Mouse (Mus musculus) heart, adult 11 months (tissue): ENCODE measurements at regions not wholly inside any gene's neighbourhood (a gene's known extent, or its start where the extent isn't known, plus 50 kb on each side); places are given as distances from the start of the nearest gene placed in this dataset.

Experiments used
- DNase-seq: peaks from one replicate; pipeline ENCODE4 v3.0.0; 2022

DNA sequence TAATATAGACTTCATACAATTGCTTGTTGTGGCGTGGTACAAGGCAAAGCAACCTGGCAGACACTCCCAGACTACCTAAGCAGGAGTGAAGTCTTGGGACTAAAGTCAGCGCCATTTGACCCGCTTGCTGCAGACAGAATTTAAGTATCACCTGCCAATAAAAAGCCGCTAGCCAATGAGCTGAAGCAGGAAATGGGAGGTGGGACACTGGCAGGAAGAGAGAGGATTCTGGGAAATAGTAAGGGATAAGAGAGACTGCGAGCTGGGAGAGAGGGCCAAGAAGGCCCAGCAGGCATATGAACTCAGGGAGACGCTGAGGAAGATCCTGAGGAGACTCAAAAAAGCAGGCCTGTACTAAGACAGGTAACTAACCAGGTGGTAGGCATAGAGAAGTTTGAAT, 102.0 kb upstream of the Slc22a12 start:
- DNase-seq, result no peak

DNA sequence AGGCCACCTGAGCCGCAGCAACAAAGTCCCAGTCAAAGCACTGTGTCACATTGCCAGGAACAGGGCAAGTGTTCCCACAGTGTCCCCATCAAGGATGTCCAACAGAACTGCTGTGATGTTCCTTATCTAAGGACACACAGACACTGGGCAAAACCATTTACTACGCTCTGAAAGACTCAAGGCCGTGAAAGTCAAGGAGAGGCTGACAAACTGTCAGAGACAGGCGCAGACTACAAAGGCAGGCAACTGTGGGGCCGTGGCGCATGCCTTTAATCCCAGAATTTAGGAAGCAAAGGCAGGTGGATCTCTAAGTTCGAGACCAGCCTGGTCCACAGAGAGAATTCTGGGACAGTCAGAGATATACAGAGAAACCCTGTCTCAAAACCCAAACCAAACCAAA, 96.8 kb upstream of the Slc22a12 start:
- no peak for DNase-seq

DNA sequence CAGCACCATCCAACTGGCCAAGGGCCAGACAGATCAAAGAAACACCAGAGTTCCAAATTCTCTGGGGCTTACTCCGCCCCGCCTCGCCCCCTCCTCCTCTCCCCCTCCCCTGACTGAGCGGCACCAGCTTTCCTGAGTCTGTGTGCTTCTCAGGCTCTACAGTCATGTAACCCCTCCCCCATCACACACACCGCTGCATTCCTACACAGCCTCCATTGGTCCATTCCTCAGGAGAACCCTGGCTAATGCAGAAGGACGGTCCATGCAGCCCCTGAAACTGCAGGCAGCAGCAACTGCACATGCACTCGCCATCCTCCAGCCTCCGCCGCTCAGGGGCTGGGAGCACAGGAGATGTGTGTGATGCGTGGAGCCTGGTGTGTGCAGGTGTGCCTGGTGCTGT, 90.6 kb upstream of the Slc22a12 start:
- no peak for DNase-seq

DNA sequence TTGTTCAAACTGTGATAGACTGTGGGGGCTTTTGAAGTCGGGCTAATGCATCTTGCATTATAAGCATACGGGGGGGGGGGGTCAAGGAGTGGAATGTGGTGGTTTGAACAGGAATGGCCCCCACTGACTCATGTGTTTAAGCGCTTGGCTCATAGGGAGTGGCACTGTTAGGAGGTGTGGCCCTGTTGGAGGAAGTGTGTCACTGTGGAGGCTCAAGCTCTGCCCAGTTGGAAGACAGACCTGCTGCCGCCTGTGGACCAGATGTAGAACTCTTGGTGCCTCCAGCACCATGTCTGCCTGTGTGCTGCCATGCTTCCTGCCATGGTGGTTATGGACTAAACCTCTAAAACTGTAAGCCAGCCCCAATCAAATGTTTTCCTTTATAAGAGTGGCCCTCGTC, 89.0 kb upstream of the Slc22a12 start:
- DNase-seq, result no peak

DNA sequence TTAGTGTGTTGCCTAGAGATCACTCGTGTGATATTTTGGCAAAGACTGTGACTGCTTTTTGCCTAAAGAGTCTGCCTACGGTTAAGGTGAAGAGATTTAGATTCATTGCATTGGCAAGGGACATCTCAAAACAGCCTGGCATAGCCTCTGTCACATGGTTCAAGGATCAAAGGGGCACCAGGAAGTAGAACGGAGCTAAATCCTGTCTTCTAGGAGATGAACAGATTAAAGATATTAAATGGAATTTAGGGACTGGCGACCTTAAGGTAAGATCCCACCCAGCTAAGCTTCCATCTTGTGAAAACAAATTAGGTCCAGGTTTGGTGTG, 87.7 kb upstream of the Slc22a12 start:
- DNase-seq, result no peak

DNA sequence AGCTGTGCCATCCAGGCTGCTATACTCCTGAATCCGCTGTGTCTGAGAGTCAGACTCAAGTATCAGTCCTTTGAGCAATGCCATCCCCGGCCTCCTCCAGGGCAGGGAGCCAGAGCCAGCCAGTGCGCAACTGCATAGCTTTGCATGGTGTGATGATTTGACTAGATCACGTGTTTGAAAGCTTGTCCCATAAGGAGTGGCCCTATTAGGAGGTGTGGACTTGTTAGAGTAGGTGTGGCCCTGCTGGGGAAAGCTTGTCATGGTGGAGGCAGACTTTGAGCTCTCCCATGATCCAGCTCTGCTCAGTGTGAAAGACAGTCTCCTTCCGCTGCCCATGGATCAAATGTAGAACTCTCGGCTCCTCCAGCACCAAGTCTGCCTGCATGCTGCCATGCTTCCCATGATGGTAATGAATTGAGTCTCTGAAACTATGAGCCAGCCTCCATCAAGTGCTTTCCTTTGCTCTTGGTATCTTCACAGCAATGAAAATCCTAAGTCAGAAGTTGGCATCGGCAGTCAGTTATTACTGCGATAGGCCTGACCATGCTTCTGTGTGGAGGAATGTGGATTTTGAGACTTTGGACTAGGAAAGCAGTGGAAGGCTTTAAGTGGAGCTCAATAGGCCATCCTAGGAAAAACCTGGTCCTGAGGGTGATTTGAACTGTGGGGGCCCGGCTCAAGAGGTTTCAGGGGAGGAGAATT, 87.2 kb upstream of the Slc22a12 start:
- no peak for DNase-seq

DNA sequence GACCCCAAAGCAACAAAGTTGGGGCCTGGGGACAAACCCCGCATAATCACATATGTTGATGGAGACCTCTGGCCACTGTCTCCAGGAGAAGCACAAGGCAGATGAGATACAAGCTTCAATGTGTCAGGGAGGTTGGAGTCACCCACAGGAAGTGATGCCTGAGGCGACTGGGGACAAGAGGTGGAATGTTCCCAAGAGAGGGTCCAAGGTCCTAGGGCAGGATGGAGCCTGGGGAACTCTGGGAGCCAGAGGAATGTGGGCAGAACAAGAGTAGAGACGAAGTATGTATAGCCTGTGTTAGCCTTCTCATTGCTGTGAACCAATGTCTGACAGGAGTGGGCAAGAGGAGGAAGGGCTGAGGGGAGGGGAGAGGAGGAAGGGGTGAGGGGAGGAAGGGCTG, 82.7 kb upstream of the Slc22a12 start:
- DNase-seq, result no peak

DNA sequence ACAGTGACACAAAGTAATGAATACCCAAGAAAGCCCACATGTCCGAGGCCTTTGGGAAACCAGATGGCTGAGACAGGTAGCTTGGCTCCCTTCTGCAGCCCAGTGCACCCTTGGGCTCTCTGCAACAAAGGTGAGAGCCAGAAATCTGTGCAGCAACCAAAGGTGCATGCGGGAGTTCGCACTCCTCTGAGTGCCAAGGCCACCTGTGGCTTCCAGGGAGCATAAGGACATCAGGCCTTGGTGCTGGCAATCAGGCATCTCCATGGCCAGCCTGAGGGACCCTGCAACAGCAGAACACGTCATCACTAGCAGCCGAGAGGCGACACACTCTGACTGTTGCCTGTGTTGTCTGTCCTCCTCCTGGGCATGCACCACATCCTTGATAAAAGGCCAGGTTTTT, 78.2 kb upstream of the Slc22a12 start:
- no peak for DNase-seq

DNA sequence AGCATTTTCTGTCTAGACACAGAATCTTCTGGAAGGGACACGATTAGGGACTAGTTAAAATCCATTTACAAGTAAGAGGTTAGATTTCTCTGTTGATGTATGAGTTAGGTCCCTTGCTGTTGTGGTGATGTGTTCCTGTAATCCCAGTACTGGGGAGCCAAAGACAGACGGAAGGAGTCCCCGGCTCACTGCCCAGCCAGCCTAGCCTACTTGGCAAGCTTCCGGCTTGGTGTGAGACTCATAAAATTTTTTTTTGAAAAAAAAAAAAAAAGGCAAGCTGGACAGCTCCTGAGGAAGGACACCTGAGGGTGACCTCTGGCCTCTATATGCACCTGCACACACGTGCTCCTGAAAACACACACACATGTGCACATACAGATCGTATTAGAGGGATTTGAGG, 76.7 kb upstream of the Slc22a12 start:
- no peak for DNase-seq

DNA sequence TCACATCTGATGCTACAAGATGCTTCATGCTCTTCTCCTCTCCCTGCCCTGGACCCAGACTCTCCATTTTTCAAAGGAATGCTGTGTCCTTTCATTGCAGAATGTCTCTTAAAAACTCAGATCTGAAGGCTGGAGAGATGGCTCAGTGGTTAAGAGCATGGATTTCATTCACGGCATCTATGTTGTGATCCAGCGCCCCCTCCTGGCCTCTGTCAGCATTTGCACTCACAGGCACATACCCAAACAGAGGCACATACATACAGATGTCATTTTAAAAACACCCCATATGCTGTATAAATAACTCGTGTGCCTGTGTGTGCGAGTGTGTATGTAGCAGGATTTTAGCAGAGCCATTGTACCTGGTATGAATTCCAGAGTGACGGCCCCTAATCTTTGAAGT, 73.8 kb upstream of the Slc22a12 start:
- peak; percentile 50 for DNase-seq

DNA sequence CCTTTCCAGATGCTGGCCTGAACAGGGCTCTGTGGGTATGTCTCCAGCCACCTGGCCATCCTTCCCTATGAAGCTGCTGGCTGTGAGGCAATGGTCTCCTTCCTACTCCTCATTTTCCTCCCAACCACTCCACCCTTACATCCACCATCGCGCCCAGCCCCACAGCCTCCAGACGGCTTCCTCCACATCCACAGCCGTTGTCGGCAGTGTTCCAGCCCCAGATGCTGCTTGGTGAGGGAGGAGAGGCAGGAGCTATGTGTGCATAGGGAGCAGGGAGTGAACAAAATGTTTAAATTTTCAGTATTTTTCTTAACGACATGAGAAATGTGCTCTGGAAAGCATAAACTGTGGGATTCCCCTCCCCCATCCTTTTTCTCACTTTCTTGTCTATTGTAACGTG, 69.6 kb upstream of the Slc22a12 start:
- peak; percentile 77 for DNase-seq

DNA sequence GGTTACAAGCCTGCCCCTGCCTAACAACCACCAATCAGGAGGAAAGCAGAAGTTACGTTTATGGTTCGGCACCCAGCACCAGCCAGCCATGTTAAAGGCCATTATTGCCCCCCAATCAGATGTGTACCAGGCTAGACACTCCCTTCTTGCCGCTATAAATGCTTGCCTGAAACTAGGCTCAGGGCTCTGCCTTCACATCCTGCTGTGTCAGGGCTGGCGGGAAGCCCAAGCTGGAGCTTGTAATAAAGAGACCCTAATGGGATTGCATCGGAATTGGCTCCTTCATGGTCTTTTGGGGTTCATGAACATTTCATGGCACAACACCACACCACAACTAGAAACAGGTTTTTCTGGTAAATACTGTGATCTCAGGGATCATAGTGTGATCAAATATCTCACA, 69.1 kb upstream of the Slc22a12 start:
- DNase-seq, result peak; percentile 57

DNA sequence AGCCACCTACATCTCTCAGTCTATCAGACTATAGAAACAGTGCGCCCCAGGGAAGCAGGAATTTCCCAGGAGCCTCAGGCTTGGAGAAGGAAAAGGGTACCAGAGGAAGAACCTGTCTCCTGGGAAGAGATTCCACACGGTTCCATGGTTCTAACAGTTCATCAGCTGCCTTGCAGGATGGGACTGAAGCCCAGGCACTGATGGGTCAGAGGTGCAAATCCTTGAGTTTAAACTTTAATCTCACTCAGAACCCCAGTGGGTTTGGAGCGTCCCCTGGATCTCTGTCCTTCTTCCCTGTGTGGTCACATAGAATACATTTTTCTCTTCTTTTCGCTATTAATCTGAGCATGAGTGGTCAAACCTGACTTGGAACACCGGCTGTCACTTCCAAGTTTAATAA, 67.9 kb upstream of the Slc22a12 start:
- DNase-seq, result no peak

DNA sequence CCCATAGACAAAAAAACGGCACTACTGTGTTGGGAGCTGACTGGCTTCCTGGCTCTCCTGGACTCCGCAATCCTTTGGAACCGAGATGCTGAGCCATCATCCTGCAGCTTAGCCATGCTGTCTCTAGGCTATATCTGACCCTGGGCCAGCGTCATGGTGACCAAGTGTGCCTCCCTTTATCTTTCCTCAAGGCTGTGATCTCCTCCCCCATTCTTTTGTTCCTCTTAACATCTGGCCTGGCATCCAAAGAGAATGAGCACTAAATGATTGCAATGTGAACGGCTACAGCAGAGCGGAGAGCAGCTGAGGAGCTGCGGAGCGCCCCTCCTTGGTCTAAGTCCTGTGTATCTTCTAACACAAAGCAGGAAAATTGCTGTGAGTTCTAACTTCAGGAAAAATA, 67.2 kb upstream of the Slc22a12 start:
- DNase-seq, result no peak

DNA sequence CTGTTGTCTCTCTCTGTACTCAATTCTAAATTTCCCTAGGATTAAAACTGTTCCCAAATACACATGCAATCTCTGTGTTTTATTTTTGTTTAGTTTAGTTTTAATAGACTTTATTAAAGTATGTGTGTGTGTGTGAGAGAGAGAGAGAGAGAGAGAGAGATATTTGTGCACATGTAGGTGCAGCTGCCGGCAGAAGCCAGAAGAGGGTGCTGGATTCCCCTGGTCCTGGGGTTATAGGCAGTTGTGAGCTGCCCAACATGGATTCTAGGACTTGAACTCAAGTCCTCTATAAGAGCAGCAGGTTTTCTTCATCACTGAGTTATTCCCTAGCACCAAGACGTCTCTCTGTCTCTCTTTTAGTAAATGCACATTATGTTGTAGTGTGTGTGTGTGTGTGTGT, 64.7 kb upstream of the Slc22a12 start:
- DNase-seq, result no peak

DNA sequence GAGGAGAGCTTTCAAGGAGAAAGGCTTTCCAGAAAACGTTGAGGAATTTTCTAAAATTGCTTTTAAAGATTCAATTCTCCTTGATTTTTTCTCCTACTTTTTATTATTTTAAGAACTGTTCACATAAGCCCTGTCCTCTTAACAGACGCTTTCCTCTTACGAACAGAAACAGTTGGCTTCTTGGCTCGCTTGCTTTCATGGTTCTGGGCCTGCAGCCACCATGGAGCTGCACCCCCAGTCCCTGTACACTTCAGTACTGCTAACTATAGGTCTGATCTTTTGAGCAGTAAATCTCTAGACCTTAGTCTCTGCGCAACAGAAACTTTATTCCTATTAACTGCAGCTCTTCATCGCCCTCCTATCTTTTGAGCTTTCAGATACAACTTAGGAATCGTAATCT, 63.8 kb upstream of the Slc22a12 start:
- no peak for DNase-seq

DNA sequence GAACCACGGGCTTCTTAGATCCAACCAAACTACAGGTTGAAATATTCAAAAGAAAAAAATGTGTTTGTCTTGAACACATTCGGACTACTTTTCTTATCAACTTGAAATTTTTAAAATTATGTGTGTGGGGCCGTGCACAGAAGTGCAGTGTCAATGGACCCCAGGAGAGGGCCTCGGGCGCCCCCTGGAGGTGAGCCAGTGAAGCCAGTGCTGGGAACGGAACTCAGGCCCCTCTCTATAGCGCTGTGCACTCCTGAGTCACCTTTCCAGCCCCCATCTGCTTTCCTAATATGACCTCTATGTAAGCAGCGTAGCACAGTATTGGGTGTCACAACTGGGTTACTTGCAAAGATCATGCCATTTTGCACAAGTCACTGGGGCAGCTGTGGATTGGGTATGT, 61.9 kb upstream of the Slc22a12 start:
- DNase-seq, result no peak

DNA sequence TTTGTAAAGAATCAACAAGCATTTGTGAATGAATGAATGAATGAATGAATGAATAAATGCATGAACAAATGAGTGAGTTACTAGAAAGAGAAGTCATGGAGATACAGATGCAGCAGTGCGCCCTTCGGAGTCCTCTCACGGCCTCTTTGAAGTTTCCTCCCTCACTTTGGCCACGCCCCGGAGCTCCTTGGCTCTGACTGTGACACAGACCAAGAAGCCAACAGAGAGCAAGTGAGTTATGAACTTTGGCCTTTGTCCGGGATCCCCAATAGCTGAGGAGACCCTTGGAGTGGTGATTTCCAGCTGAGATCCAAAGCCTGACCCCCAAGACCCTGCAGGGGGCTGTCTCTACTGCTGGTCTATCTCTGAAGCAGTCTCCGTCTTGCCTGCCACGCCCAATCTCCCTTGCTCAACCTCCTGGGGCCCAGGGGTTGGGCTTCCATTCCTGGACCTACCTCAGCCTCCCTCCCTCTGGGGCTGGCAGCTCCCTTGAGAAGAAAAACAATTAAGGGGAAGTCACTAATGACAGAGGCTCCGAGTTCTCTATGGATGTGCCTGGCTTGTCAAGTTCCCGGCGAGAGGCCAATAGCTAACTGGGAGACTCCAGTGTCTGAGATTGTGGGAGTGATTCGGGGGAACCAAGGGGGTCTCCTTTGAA, 58.2 kb upstream of the Slc22a12 start:
- no peak for DNase-seq

DNA sequence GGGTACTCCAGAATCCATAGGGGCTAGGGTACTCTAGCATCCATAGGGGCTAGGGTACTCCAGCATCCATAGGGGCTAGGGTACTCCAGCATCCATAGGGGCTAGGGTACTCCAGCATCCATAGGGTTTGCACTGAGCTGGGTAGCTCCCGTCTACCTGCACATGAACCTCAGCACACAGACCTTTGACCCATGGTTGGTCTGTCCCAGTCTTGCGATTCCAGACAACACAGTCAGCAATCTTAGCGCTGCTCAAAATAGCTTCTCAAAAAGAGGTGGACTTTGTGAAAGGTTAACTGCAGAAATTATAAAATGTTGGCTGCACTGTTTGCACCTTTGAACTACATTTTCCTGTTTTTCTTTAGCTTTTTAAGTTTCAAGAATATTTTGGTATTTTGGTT, 56.4 kb upstream of the Slc22a12 start:
- no peak for DNase-seq

DNA sequence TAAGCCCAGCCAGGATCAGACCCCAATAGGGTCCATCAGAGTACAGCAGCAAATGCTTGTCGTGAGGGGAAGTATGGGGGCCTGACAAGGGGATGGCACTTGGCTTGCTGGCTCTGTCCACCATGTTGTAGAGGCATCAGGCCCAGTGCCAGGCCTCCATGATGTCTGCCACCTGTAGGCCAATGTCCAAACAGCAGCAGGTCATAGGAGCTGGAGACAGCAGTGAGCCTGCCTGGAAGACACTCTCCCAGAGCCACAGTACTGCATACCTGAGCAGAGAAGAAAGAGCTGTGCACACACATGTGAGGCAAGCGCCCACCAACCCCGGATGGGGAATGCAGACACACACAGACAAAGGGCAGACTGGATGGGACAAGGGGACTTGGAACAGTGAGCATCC, 55.4 kb upstream of the Slc22a12 start:
- DNase-seq, result peak; percentile 79

DNA sequence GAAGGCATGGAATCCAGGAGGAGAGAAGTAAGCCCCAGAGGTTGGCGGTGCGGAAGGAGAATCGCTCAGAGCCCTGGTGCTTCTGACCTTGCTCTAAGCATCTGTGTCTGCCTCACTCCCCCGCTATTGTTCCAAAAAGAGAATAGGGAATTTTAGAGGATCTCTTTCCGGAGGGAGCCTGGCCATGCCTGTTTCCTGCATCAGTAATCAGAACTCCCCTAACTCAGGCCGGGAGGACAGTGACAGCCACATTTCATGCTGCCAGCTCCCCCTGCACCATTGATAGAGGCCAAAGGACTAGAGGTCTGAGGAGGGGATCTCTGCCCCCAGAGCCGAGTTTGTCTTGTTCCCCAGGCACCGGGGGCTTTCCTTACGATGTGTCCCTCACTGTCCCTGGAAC, 53.0 kb upstream of the Slc22a12 start:
- no peak for DNase-seq
